Mouse (Mus musculus): ENCODE results near the gene Fam50b. TPM values are rescaled to one million over a fixed set of nuclear protein-coding genes. Genes with fewer than 3 reads are reported as not detected.

Gene Fam50b
- polyA plus RNA-seq, 1 experiment: not detected

DNA sequence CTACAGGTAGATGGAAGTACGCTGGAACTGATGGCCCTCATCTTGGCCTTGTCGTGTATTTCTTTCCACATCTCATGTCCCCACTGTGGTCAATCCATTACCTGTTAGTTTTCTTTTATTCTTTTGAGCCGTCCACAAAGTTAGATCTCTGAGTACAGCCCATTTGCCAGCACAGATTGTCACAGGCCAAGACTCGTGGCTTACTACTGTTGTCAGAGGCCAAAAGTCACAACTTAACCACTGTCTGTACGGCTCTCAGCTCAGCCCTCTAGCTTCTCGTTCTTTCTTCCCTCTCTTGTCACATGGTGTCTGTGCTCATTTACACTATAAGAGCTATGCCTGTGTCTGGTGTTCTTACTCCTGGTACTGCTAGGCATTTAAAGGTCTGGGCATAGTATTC, 3.1 kb upstream of the Fam50b start:
- DNase-seq: no peak
- TF ChIP-seq POLR2A (IDR thresholded peaks at IDR 0.05; ENCODE audit: borderline replicate concordance, extremely low read depth, low read depth, low read length) (no peak), CTCF (IDR thresholded peaks at IDR 0.05; ENCODE audit: insufficient read depth, low read length) (no peak)
- no peaks in the 10 kb centered on the region for H3K4me1 ChIP-seq (ENCODE audit: control insufficient read depth, insufficient read depth, low read length)
- WGBS: 90% methylated on average over 6 of the region's 6 CpGs
- no peak overlapping the region for H3K4me3 ChIP-seq (replicated peaks; ENCODE audit: extremely low read depth, low read depth, low read length)

DNA sequence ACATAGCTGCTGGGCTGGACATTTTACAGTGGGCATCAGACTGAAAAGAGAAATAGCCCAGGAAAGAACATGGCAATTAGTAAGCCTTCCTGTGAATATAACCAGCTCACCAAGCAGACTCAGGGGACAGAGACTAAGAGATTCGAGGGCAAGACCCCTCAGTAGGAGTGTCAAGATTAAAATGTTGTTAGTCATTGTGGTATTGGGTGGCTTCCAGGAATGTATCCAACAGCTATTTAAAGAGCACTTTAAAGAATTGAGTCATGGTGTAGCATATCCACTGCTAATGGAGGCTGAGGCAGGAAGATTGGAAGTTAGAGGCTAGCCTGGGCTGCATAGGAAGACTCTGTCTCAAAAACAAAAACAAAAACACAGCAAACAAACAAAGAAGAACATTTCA, 870 bp upstream of the Fam50b start:
- Histone ChIP-seq H3K4me1 (ENCODE audit: control insufficient read depth, insufficient read depth, low read length) (no peaks in the 10 kb centered on the region; the same call in 1 of the 2 replicates), H3K4me3 (replicated peaks; ENCODE audit: extremely low read depth, low read depth, low read length) (no peak overlapping the region)
- WGBS: 43% methylated on average over 1 of the region's 1 CpGs
- no peak for DNase-seq
- no peak for TF ChIP-seq CTCF (IDR thresholded peaks at IDR 0.05; ENCODE audit: insufficient read depth, low read length)
- no peak for TF ChIP-seq POLR2A (IDR thresholded peaks at IDR 0.05; ENCODE audit: borderline replicate concordance, extremely low read depth, low read depth, low read length)

DNA sequence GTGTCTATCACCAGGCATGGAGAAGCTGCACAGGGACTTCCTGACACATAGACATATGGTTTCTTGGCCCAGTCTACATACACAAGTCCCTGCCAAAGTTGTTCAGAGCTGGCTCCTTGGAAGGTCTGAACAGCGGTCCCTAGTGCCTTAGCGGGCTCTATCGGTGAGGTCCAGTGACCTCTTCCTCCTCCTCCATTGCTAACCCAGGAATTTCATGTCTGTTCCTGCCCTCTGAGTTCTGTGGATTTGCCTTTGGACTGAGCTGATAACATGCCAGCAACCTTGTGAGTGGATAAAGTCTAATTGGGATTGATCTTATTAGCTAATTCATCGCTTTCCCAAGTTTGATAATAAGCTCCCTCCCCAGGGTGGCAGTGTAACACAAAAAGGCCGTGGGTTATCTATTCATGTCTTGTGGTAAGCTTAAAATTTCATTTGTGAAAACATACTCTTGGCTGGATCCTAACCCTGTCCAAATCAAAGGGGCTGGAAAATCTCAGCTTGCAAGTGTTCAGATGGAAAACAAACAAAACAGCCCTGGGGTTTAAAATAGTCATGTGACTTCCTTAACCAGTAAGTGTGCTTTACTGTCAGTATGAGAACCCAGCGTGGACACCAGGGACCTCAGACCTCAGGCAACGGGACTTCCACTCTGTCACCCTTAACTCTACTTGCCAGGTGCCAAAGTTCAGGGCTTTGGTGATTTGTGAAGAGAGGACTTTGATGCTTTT, 3.5 kb downstream of the Fam50b start:
- Histone ChIP-seq H3K4me3 (replicated peaks; ENCODE audit: extremely low read depth, low read depth, low read length) (no peak overlapping the region), H3K4me1 (ENCODE audit: control insufficient read depth, insufficient read depth, low read length) (no peaks in the 10 kb centered on the region; the same call in 1 of the 2 replicates)
- 60% methylated on average over 7 of the region's 7 CpGs for WGBS
- TF ChIP-seq CTCF (IDR thresholded peaks at IDR 0.05; ENCODE audit: insufficient read depth, low read length) (no peak), POLR2A (IDR thresholded peaks at IDR 0.05; ENCODE audit: borderline replicate concordance, extremely low read depth, low read depth, low read length) (no peak)
- no peak for DNase-seq

DNA sequence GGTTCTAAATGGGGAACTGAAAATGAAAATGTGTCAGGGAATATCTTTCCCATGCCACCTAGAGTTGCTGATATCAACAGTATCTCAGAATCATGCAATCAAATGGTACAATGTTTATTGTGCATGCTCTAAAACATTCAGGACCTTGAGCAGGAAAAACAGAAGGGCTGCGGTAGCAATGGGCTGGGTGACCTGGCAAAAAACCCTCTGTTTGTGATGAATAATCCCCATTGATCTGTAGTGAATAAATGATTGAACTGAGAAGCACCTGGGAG, 4.0 kb downstream of the Fam50b start:
- no peaks in the 10 kb centered on the region; the same call in 1 of the 2 replicates for H3K4me1 ChIP-seq (ENCODE audit: control insufficient read depth, insufficient read depth, low read length)
- no peak for DNase-seq
- TF ChIP-seq POLR2A (IDR thresholded peaks at IDR 0.05; ENCODE audit: borderline replicate concordance, extremely low read depth, low read depth, low read length): no peak
- no peak for TF ChIP-seq CTCF (IDR thresholded peaks at IDR 0.05; ENCODE audit: insufficient read depth, low read length)
- 41% methylated on average over 1 of the region's 1 CpGs for WGBS
- no peak overlapping the region for H3K4me3 ChIP-seq (replicated peaks; ENCODE audit: extremely low read depth, low read depth, low read length)

DNA sequence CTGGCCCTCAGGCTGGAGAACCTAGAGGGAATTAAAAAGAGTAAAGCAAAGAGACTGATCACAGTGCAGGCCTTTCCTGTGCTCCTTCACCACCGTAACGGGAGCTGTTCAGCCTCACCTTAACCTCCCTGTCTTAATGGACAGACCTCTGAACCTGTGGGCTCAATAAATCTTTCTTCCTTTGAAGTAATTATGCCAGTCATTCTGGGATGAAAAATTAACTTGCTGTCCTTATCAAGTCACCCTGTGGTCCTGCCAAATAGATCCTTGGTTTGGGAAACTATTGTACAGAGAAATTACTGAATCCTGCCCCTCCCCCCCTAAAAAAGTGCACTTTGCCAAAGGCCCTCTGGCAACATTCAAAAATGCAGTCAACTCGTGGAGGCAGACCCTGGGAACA, 4.4 kb downstream of the Fam50b start:
- Histone ChIP-seq H3K4me3 (replicated peaks; ENCODE audit: extremely low read depth, low read depth, low read length) (no peak overlapping the region), H3K4me1 (ENCODE audit: control insufficient read depth, insufficient read depth, low read length) (no peaks in the 10 kb centered on the region; the same call in 1 of the 2 replicates)
- WGBS: 80% methylated on average over 3 of the region's 3 CpGs
- TF ChIP-seq CTCF (IDR thresholded peaks at IDR 0.05; ENCODE audit: insufficient read depth, low read length): no peak
- DNase-seq: no peak

DNA sequence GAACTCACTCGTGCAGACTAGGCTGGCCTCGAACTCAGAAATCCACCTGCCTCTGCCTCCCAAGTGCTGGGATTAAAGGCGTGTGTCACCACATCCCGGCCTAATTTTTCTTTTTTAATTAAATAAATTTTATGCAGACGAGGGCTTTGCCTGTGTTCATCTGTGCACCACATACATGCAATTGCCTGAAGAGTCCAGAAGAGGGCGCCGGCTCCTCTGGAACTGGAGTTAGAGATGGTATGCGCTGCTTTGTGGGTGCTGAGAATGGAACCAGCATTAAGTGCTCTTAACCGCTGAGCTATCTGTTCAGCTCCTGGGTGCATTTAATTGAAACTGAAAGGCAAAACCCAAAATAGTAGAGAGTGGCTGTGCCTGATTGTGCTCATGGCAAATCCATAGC, 6.6 kb downstream of the Fam50b start:
- no peaks in the 10 kb centered on the region; the same call in 1 of the 2 replicates for H3K4me1 ChIP-seq (ENCODE audit: control insufficient read depth, insufficient read depth, low read length)
- 0 out of 2 replicates have a peak, but pooled peaks have one; percentile 20 for TF ChIP-seq CTCF (IDR thresholded peaks at IDR 0.05; ENCODE audit: insufficient read depth, low read length)
- TF ChIP-seq POLR2A (IDR thresholded peaks at IDR 0.05; ENCODE audit: borderline replicate concordance, extremely low read depth, low read depth, low read length): no peak
- H3K4me3 ChIP-seq (replicated peaks; ENCODE audit: extremely low read depth, low read depth, low read length): no peak overlapping the region
- no peak for DNase-seq
- 91% methylated on average over 9 of the region's 9 CpGs for WGBS

DNA sequence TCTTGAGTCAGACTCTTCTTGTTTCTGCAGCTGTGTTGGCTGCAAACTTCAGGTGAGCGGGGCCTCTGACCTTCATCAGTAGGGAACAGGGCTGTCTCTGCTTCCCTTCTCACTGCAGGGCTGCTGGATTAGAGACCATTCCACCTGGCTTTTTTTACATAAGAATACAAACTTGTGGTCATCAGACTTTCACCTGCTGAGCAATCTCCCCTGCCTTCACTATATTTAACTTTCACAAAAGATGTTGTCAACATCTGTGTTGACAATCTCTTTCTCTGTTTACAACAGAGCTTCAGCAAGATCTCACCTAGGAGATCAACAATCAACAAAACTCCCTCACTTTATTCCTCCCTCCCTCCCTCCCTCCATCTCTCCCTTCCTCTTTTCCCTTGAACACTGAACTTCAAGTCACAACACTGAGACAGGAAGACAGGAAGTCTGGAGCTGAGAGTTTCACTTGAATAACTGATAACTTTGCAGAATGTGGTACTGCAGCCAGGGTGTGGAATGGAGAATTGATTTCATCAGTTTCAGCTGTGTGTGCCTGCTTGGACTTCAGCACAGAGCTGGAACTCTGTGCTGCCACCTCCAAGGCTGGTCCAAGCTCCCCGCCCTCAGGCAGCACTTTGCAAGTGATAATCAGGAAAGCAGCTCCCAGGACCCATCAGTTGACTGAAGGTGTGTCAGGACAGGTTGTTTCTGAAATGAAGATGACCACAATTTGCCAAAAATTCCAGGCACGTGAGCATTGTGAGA, 7.3 kb downstream of the Fam50b start:
- WGBS: 85% methylated on average over 3 of the region's 3 CpGs
- TF ChIP-seq CTCF (IDR thresholded peaks at IDR 0.05; ENCODE audit: insufficient read depth, low read length): no peak
- TF ChIP-seq POLR2A (IDR thresholded peaks at IDR 0.05; ENCODE audit: borderline replicate concordance, extremely low read depth, low read depth, low read length): no peak
- DNase-seq: no peak
- no peaks in the 10 kb centered on the region; the same call in 1 of the 2 replicates for H3K4me1 ChIP-seq (ENCODE audit: control insufficient read depth, insufficient read depth, low read length)
- H3K4me3 ChIP-seq (replicated peaks; ENCODE audit: extremely low read depth, low read depth, low read length): no peak overlapping the region

DNA sequence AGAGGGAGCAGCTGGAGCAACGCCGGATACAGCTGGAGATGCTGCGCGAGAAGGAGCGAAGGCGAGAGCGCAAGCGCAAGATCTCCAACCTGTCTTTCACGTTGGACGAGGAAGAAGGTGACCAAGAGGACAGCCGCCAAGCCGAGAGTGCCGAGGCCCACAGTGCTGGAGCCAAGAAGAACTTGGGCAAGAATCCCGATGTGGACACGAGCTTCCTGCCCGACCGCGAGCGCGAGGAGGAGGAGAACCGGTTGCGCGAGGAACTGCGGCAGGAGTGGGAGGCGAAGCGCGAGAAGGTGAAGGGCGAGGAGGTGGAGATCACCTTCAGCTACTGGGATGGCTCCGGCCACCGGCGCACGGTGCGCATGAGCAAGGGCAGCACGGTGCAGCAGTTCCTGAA, 12.2 kb downstream of the Fam50b start:
- TF ChIP-seq POLR2A (IDR thresholded peaks at IDR 0.05; ENCODE audit: borderline replicate concordance, extremely low read depth, low read depth, low read length) (no peak), CTCF (IDR thresholded peaks at IDR 0.05; ENCODE audit: insufficient read depth, low read length) (no peak)
- DNase-seq: no peak
- Histone ChIP-seq H3K4me1 (ENCODE audit: control insufficient read depth, insufficient read depth, low read length) (no peaks in the 10 kb centered on the region), H3K4me3 (replicated peaks; ENCODE audit: extremely low read depth, low read depth, low read length) (no peak overlapping the region)
- 95% methylated on average over 34 of the region's 34 CpGs for WGBS

DNA sequence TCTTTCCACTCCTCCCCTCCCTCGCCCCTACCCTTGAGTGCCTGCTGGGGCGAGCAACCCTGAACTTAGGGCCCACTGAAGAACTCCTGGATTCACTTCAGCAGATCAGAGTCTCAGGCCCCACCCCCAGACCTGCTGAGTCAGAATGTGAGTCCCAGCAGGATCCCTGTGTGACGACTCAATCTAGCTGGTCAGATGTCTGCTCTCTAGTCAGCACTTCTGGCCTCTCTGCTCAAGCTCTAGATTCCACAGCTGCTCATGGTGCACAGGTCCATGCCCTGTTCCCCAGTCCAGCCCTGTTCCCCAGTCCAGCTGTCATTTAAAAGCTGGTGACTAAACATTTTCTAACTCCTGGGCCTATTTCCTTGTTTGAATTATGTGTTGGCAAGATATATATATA, 13.9 kb downstream of the Fam50b start:
- no peak for TF ChIP-seq CTCF (IDR thresholded peaks at IDR 0.05; ENCODE audit: insufficient read depth, low read length)
- no peak for TF ChIP-seq POLR2A (IDR thresholded peaks at IDR 0.05; ENCODE audit: borderline replicate concordance, extremely low read depth, low read depth, low read length)
- no peak overlapping the region for H3K4me3 ChIP-seq (replicated peaks; ENCODE audit: extremely low read depth, low read depth, low read length)
- WGBS: 67% methylated on average over 3 of the region's 3 CpGs
- H3K4me1 ChIP-seq (ENCODE audit: control insufficient read depth, insufficient read depth, low read length): no peaks in the 10 kb centered on the region
- DNase-seq: no peak

DNA sequence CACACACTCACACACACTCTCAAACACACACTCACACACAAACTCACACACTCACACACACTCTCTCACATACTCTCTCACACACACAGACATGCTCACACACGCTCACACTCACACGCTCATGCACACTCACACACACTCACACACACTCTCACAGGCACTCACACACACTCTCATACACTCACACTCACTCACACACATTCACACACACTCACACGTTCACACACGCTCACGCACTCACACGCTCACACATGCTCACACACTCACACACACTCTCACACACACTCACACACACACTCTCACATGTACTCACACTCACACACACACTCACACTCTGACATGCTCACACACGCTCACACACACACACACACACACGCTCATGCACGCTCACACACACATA, 24.6 kb downstream of the Fam50b start:
- TF ChIP-seq POLR2A (IDR thresholded peaks at IDR 0.05; ENCODE audit: borderline replicate concordance, extremely low read depth, low read depth, low read length) (no peak), CTCF (IDR thresholded peaks at IDR 0.05; ENCODE audit: insufficient read depth, low read length) (no peak)
- 98% methylated on average over 9 of the region's 9 CpGs for WGBS
- H3K4me3 ChIP-seq (replicated peaks; ENCODE audit: extremely low read depth, low read depth, low read length): no peak overlapping the region
- H3K4me1 ChIP-seq (ENCODE audit: control insufficient read depth, insufficient read depth, low read length): peaks cover 3% of the 10 kb centered on the region
- no peak for DNase-seq

Measured in lung, adult 2 months (tissue).